Mouse (Mus musculus) bone marrow macrophage, adult 2 months (primary cell): ENCODE measurements at regions not wholly inside any gene's neighbourhood (a gene's known extent, or its start where the extent isn't known, plus 50 kb on each side); places are given as distances from the start of the nearest gene placed in this dataset.

Source experiments
- H3K27ac ChIP-seq: 2 replicates; pipeline ENCODE4 v1.5.1; 2012; ENCODE audit warnings: low read depth, low read length; ENCODE audit not compliant: insufficient read depth
- H3K4me1 ChIP-seq: 2 replicates; pipeline ENCODE4 v1.6.1; 2012; ENCODE audit warnings: low read length; ENCODE audit not compliant: control insufficient read depth, insufficient read depth
- H3K4me3 ChIP-seq: 2 replicates; pipeline ENCODE4 v1.5.1; 2012; ENCODE audit warnings: mild to moderate bottlenecking, low read length, moderate library complexity; ENCODE audit not compliant: insufficient read depth
- CTCF ChIP-seq: IDR thresholded peaks from 2 replicates; pipeline ENCODE4 v1.5.1; 2012; ENCODE audit warnings: low read depth, mild to moderate bottlenecking, low read length, moderate library complexity
- POLR2A ChIP-seq: IDR thresholded peaks from 2 replicates; pipeline ENCODE4 v1.6.1; 2012; ENCODE audit warnings: mild to moderate bottlenecking, low read depth, low read length, borderline replicate concordance

- Histone ChIP-seq H3K4me3 (no peak overlapping the region), H3K27ac (no peak overlapping the region), H3K4me1 (peaks cover 36% of the 10 kb centered on the region)
- TF ChIP-seq CTCF, result no peak
- no peak for TF ChIP-seq POLR2A
These were observed 153.3 kb upstream of the Tmc1 start for GRCm38 (mm10) chr19:21107275-21107674.

GRCm38 (mm10) chr19:21106766-21107165 lies 152.8 kb upstream of the Tmc1 start:
- TF ChIP-seq CTCF (no peak), POLR2A (no peak)
- Histone ChIP-seq H3K4me1 (peaks cover 36% of the 10 kb centered on the region), H3K4me3 (peak overlapping the region; percentile 1; the same call in 1 of the 2 replicates), H3K27ac (peak overlapping the region; percentile 55)

- TF ChIP-seq CTCF (no peak), POLR2A (no peak)
- H3K4me1 ChIP-seq, result peaks cover 36% of the 10 kb centered on the region
- peak overlapping the region; percentile 1; the same call in 1 of the 2 replicates for H3K4me3 ChIP-seq
- peak overlapping the region; percentile 83 for H3K27ac ChIP-seq
These were observed 152.3 kb upstream of the Tmc1 start for GRCm38 (mm10) chr19:21106241-21106669.

- H3K4me1 ChIP-seq, result peaks cover 36% of the 10 kb centered on the region
- TF ChIP-seq POLR2A (0 out of 2 replicates have a peak, but pooled peaks have one; percentile 2), CTCF (no peak)
- H3K27ac ChIP-seq, result peak overlapping the region; percentile 92
- H3K4me3 ChIP-seq, result no peak overlapping the region
These were observed 151.0 kb upstream of the Tmc1 start for GRCm38 (mm10) chr19:21105004-21105403.

GRCm38 (mm10) chr19:21104462-21104936 lies 150.5 kb upstream of the Tmc1 start:
- Histone ChIP-seq H3K4me3 (no peak overlapping the region), H3K4me1 (peaks cover 36% of the 10 kb centered on the region), H3K27ac (peak overlapping the region; percentile 92)
- no peak for TF ChIP-seq CTCF
- no peak for TF ChIP-seq POLR2A

GRCm38 (mm10) chr19:21077771-21078548 lies 124.0 kb upstream of the Tmc1 start:
- TF ChIP-seq POLR2A (no peak), CTCF (no peak)
- peaks cover 18% of the 10 kb centered on the region for H3K4me1 ChIP-seq
- H3K4me3 ChIP-seq, result no peak overlapping the region
- H3K27ac ChIP-seq, result peak overlapping the region; percentile 73

GRCm38 (mm10) chr19:21068381-21068780 lies 114.4 kb upstream of the Tmc1 start:
- TF ChIP-seq POLR2A, result no peak
- no peak for TF ChIP-seq CTCF
- no peak overlapping the region for H3K4me3 ChIP-seq
- H3K27ac ChIP-seq, result no peak overlapping the region
- H3K4me1 ChIP-seq, result peaks cover 24% of the 10 kb centered on the region

- no peak overlapping the region for H3K4me3 ChIP-seq
- no peak for TF ChIP-seq CTCF
- no peak for TF ChIP-seq POLR2A
- H3K27ac ChIP-seq, result no peak overlapping the region
These were observed 112.6 kb upstream of the Tmc1 start for GRCm38 (mm10) chr19:21066432-21067113.

GRCm38 (mm10) chr19:21064902-21065301 lies 110.9 kb upstream of the Tmc1 start:
- Histone ChIP-seq H3K4me1 (peaks cover 24% of the 10 kb centered on the region), H3K27ac (peak overlapping the region; percentile 6; the same call in 1 of the 2 replicates), H3K4me3 (no peak overlapping the region)
- no peak for TF ChIP-seq POLR2A
- no peak for TF ChIP-seq CTCF

More at GRCm38 (mm10) chr19:21066432-21067113, 112.6 kb upstream of the Tmc1 start:
- peaks cover 24% of the 10 kb centered on the region for H3K4me1 ChIP-seq
